Mouse (Mus musculus) testis, adult 2 months (tissue): Measurements from ENCODE around the gene Atox1.

Source experiments
- CTCF ChIP-seq: fragments of 200-500 bp; IDR thresholded peaks from 2 replicates; pipeline ENCODE4 v1.5.1; 2012; ENCODE audit warnings: low read depth, mild to moderate bottlenecking, inconsistent platforms, low read length, moderate library complexity; ENCODE audit not compliant: control insufficient read depth, insufficient read depth, insufficient replicate concordance
- POLR2A ChIP-seq: fragments of 200-500 bp; IDR thresholded peaks from 2 replicates; pipeline ENCODE4 v1.6.1; 2012; ENCODE audit warnings: low read depth, mild to moderate bottlenecking, inconsistent platforms, low read length, moderate library complexity; ENCODE audit not compliant: control insufficient read depth

- TF ChIP-seq POLR2A: no peak
- TF ChIP-seq CTCF: no peak
Measured at GRCm38 (mm10) chr11:55468611-55469047, 7.6 kb upstream of the Atox1 start.
